Mouse (Mus musculus) liver, postnatal 0 days (tissue): ENCODE data around the gene Celf3. TPM values are rescaled to one million over a fixed set of nuclear protein-coding genes. Genes with fewer than 3 reads are reported as not detected.

Experiments used
- ATAC-seq: fragments of 200-750 bp; cut with Nextera tagmentation; 2 replicates; pipeline ENCODE4 v1.8.0; 2017; ENCODE audit warnings: mild to moderate bottlenecking, moderate library complexity
- DNase-seq: peaks from one replicate; pipeline ENCODE4 v3.0.0-alpha.2; 2016
- H3K27ac ChIP-seq: fragments of 300-500 bp; sonication (generic); 2 replicates; pipeline ENCODE4 v1.5.1; 2014; ENCODE audit warnings: antibody characterized with exemption, moderate library complexity, mild to moderate bottlenecking, low read depth
- H3K27me3 ChIP-seq: fragments of 300-500 bp; sonication (generic); 2 replicates; pipeline ENCODE4 v1.6.1; 2014; ENCODE audit warnings: low read length, control low read depth, mixed read lengths; ENCODE audit not compliant: insufficient read depth
- H3K36me3 ChIP-seq: fragments of 300-500 bp; sonication (generic); replicated peaks from 2 replicates; pipeline ENCODE4 v1.6.1; 2014; ENCODE audit warnings: mild to moderate bottlenecking, control low read depth, low read length, moderate library complexity, mixed read lengths; ENCODE audit not compliant: insufficient read depth
- H3K4me1 ChIP-seq: fragments of 300-500 bp; sonication (generic); 2 replicates; pipeline ENCODE4 v1.6.1; 2014; ENCODE audit warnings: antibody characterized with exemption, mild to moderate bottlenecking, control low read depth; ENCODE audit not compliant: insufficient read depth
- H3K4me2 ChIP-seq: fragments of 300-500 bp; sonication (generic); 2 replicates; pipeline ENCODE4 v1.6.1; 2014; ENCODE audit warnings: low read depth, mild to moderate bottlenecking, low read length, moderate library complexity, mixed read lengths
- H3K4me3 ChIP-seq: fragments of 300-500 bp; sonication (generic); 2 replicates; pipeline ENCODE4 v1.5.1; 2014; ENCODE audit warnings: low read depth, low read length
- H3K9ac ChIP-seq: fragments of 300-500 bp; sonication (generic); replicated peaks from 2 replicates; pipeline ENCODE4 v1.6.1; 2014; ENCODE audit warnings: mild to moderate bottlenecking, moderate library complexity
- H3K9me3 ChIP-seq: fragments of 300-500 bp; sonication (generic); 2 replicates; pipeline ENCODE4 v1.6.1; 2016; ENCODE audit warnings: mild to moderate bottlenecking, control low read depth, low read length, mixed read lengths
- CTCF ChIP-seq: sonication (generic); IDR thresholded peaks from 2 replicates; pipeline ENCODE4 v1.5.1; 2016; ENCODE audit warnings: antibody characterized with exemption, low read depth
- EP300 ChIP-seq: IDR thresholded peaks from 2 replicates; pipeline ENCODE4 v1.6.1; 2016; ENCODE audit warnings: antibody characterized with exemption, low read depth, mild to moderate bottlenecking
- WGBS: fragments of 180-500 bp; shearing (Covaris S2); extraction: QIAGEN DNeasy Blood & Tissue Kit; methylation state at CpG from one replicate; pipeline ENCODE4 v1.1.7; 2014; ENCODE audit not compliant: insufficient replicate concordance; 5-methylcytosine and 5-hydroxymethylcytosine counted together
- polyA plus RNA-seq: library from polyadenylated mRNA; unstranded; fragments of >200 nt; fragmentation: Nextera tagmentation; extraction: Ambion mirVana; gene quantifications from 2 replicates; pipeline ENCODE4 v1.2.1, GENCODE M21; 2015

Celf3 gene
- polyA plus RNA-seq, 1 experiment from 2014 or later: 0.06 TPM

GRCm38 (mm10) chr3:94506664-94507063 lies 28.6 kb downstream of the Celf3 start:
- Histone ChIP-seq H3K4me2 (no peak overlapping the region), H3K27ac (no peak overlapping the region), H3K36me3 (peaks cover 39% of the 10 kb centered on the region; the same call in 1 of the 2 replicates), H3K9me3 (no peaks in the 10 kb centered on the region), H3K4me1 (no peaks in the 10 kb centered on the region), H3K27me3 (no peaks in the 10 kb centered on the region), H3K9ac (no peak overlapping the region), H3K4me3 (no peak overlapping the region)
- ATAC-seq (no peak), DNase-seq (no peak)
- WGBS: 85% methylated on average over 1 of the region's 1 CpGs
- no peak for TF ChIP-seq EP300
- peak; percentile 51 for TF ChIP-seq CTCF

- DNase-seq (no peak), ATAC-seq (no peak)
- H3K36me3 ChIP-seq: peaks cover 19% of the 10 kb centered on the region
- TF ChIP-seq CTCF (no peak), EP300 (no peak)
- 71% methylated on average over 2 of the region's 2 CpGs for WGBS
- H3K4me1 ChIP-seq: no peaks in the 10 kb centered on the region
- no peak overlapping the region for H3K4me3 ChIP-seq
- no peak overlapping the region for H3K4me2 ChIP-seq
- no peaks in the 10 kb centered on the region for H3K9me3 ChIP-seq
- no peak overlapping the region for H3K27ac ChIP-seq
- no peaks in the 10 kb centered on the region for H3K27me3 ChIP-seq
- H3K9ac ChIP-seq: no peak overlapping the region
Observed at GRCm38 (mm10) chr3:94526731-94527130, 48.6 kb downstream of the Celf3 start.

- DNase-seq: peak; percentile 24
- H3K9me3 ChIP-seq: no peaks in the 10 kb centered on the region
- no peaks in the 10 kb centered on the region for H3K27me3 ChIP-seq
- peaks cover 2% of the 10 kb centered on the region; the same call in 1 of the 2 replicates for H3K36me3 ChIP-seq
- TF ChIP-seq CTCF (peak; percentile 72), EP300 (no peak)
- no peak overlapping the region for H3K4me3 ChIP-seq
- H3K27ac ChIP-seq: no peak overlapping the region
- ATAC-seq: no peak
- H3K4me2 ChIP-seq: no peak overlapping the region
- H3K4me1 ChIP-seq: no peaks in the 10 kb centered on the region
- no peak overlapping the region for H3K9ac ChIP-seq
Observed at GRCm38 (mm10) chr3:94533968-94534367, 55.9 kb downstream of the Celf3 start.

- H3K4me2 ChIP-seq: no peak overlapping the region
- no peaks in the 10 kb centered on the region for H3K27me3 ChIP-seq
- no peaks in the 10 kb centered on the region for H3K36me3 ChIP-seq
- H3K9me3 ChIP-seq: no peaks in the 10 kb centered on the region
- peak; percentile 20 for DNase-seq
- H3K4me3 ChIP-seq: no peak overlapping the region
- whole genome bisulfite sequencing: 92% methylated on average over 3 of the region's 3 CpGs
- TF ChIP-seq EP300: no peak
- no peak overlapping the region for H3K9ac ChIP-seq
- no peaks in the 10 kb centered on the region for H3K4me1 ChIP-seq
- ATAC-seq: peak; percentile 49
- no peak overlapping the region for H3K27ac ChIP-seq
Observed at GRCm38 (mm10) chr3:94537187-94537586, 59.1 kb downstream of the Celf3 start.

Other genes with a start within 250 kb of the Celf3 start
- not detected in 2 replicates for gene Gm4778, start 214.3 kb upstream of the Celf3 start, polyA plus RNA-seq
- gene Them4, start 168.2 kb upstream of the Celf3 start, polyA plus RNA-seq: 15.6 and 16.3 TPM in 2 replicates
- not detected in 2 replicates for gene Them5, start 136.2 kb upstream of the Celf3 start, polyA plus RNA-seq
- 0.24 and 0.34 TPM in 2 replicates for gene C2cd4d, start 115.9 kb upstream of the Celf3 start, polyA plus RNA-seq
- gene Rorc, start 105.5 kb upstream of the Celf3 start, polyA plus RNA-seq: 5.4 and 6.6 TPM in 2 replicates
- 0.38 and 0.46 TPM in 2 replicates for gene Lingo4, start 79.8 kb upstream of the Celf3 start, polyA plus RNA-seq
- 7.1 and 7.7 TPM in 2 replicates for gene Tdrkh, start 65.0 kb upstream of the Celf3 start, polyA plus RNA-seq
- gene Mrpl9, start 35.0 kb upstream of the Celf3 start, polyA plus RNA-seq: 27.4 and 28.7 TPM in 2 replicates
- gene Oaz3, start 34.4 kb upstream of the Celf3 start, polyA plus RNA-seq: 0.15 and 0.38 TPM in 2 replicates
- 0.34 TPM in 1 of 2 replicates, not detected in the other for gene Riiad1, start 2.0 kb downstream of the Celf3 start, polyA plus RNA-seq
- gene Snx27, start 104.4 kb downstream of the Celf3 start, polyA plus RNA-seq: 9.9 and 10.1 TPM in 2 replicates
- gene Gm10972, start 164.8 kb downstream of the Celf3 start, polyA plus RNA-seq: not detected in 2 replicates
- gene Tuft1, start 180.6 kb downstream of the Celf3 start, polyA plus RNA-seq: 7.5 and 8.1 TPM in 2 replicates
- gene Selenbp2, start 215.3 kb downstream of the Celf3 start, polyA plus RNA-seq: 35.1 and 39.9 TPM in 2 replicates